12 mouse cellular contexts compared by ENCODE assay signal in the genomic region with DNA sequence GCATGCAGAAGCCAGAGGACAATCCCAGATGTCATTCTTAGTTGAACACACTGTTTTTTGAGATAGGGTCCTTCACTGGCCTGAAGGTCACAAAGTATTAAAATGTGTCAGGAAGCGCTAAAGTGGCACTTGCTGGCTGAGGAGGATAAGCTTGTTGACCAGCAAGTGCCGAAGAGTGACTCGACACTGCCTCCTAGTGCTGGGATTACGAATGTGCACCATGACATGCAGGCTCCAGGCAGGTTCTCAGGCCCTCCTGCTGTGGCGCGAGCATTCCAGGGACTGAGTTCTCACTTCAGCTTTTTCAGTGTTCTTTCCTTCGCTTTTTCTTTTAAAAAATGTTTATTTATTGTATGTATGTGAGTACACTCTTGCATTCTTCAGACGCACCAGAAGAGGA. TPM values are rescaled to one million over a fixed set of nuclear protein-coding genes. Genes with fewer than 3 reads are reported as not detected.
DNase-seq lines count a peak whose midpoint lies in the region; ATAC-seq and TF ChIP-seq lines count a peak whose summit lies in the region.
"Had no signal": no experiment of that assay in that cellular context is flagged by ENCODE, and none has a peak within 500 bp of the region (broad histone marks: within the 10 kb centered on the region; RNA-seq: fewer than 3 reads in every experiment).

No protein-coding gene starts in this region.

- no peak overlapping the region for H3K4me3 ChIP-seq in hindbrain, postnatal 0 days (ENCODE audit: low read length)
- H3K4me3 ChIP-seq in hindbrain, embryonic 14.5 days (replicated peaks; ENCODE audit: low read length), result no peak overlapping the region
- H3K4me3 ChIP-seq in embryonic fibroblast, embryonic 13.5 days (ENCODE audit: insufficient read depth, low read length), result no peak overlapping the region
- H3K4me3 ChIP-seq: hindbrain, embryonic 15.5 days; midbrain, embryonic 15.5 days had no signal

- no peaks in the 10 kb centered on the region for H3K36me3 ChIP-seq in hindbrain, postnatal 0 days (ENCODE audit: insufficient read depth, low read length)
- H3K36me3 ChIP-seq in hindbrain, embryonic 14.5 days (replicated peaks; ENCODE audit: control insufficient read depth, insufficient read depth), result no peaks in the 10 kb centered on the region
- H3K36me3 ChIP-seq: hindbrain, embryonic 15.5 days; midbrain, embryonic 15.5 days had no signal

- no peak for DNase-seq in hindbrain, postnatal 0 days (ENCODE audit: low spot score)
- no peak for DNase-seq in hindbrain, embryonic 14.5 days (ENCODE audit: low spot score)
- peak; percentile 14 for DNase-seq in 416B (ENCODE audit: low read depth)
- DNase-seq in NIH3T3 (ENCODE audit: low read depth), result peak; percentile 18
- no peak for DNase-seq in T-cell, adult 2 months (ENCODE audit: low spot score)
- DNase-seq in gastrocnemius, adult 8-10 months (ENCODE audit: low spot score in 2 of 2), result no peak
- no peak for DNase-seq in thymus, adult 18-20 months
- DNase-seq: right cerebral cortex, adult 18-20 months; thymus, postnatal 14 days had no signal

- 59% methylated on average over 8 of the region's 8 CpGs for WGBS in hindbrain, postnatal 0 days
- WGBS in hindbrain, embryonic 14.5 days, result 53% methylated on average over 8 of the region's 8 CpGs

- H3K9ac ChIP-seq in hindbrain, postnatal 0 days (replicated peaks; ENCODE audit: low read length), result no peak overlapping the region
- no peak overlapping the region for H3K9ac ChIP-seq in hindbrain, embryonic 14.5 days
- H3K9ac ChIP-seq: hindbrain, embryonic 15.5 days; midbrain, embryonic 15.5 days had no signal

- peak; percentile 34 for TF ChIP-seq CTCF in hindbrain, postnatal 0 days (IDR thresholded peaks at IDR 0.05; ENCODE audit: low read depth)
- peak; percentile 36; the same call in 1 of the 2 replicates for TF ChIP-seq CTCF in embryonic fibroblast, embryonic 13.5 days (IDR thresholded peaks at IDR 0.05; ENCODE audit: borderline replicate concordance, insufficient read depth, low read length)

- no peaks in the 10 kb centered on the region for H3K9me3 ChIP-seq in hindbrain, postnatal 0 days (ENCODE audit: low read length)
- no peaks in the 10 kb centered on the region for H3K9me3 ChIP-seq in hindbrain, embryonic 14.5 days (ENCODE audit: control insufficient read depth, low read length)
- H3K9me3 ChIP-seq: hindbrain, embryonic 15.5 days; midbrain, embryonic 15.5 days had no signal

- H3K4me2 ChIP-seq in hindbrain, postnatal 0 days (ENCODE audit: low read depth, low read length), result no peak overlapping the region
- no peak overlapping the region for H3K4me2 ChIP-seq in hindbrain, embryonic 14.5 days (replicated peaks)
- H3K4me2 ChIP-seq: hindbrain, embryonic 15.5 days; midbrain, embryonic 15.5 days had no signal

- no peaks in the 10 kb centered on the region for H3K4me1 ChIP-seq in hindbrain, postnatal 0 days (ENCODE audit: insufficient read depth, low read length)
- no peaks in the 10 kb centered on the region for H3K4me1 ChIP-seq in hindbrain, embryonic 14.5 days (replicated peaks; ENCODE audit: control insufficient read depth, insufficient read depth, low read length)
- no peaks in the 10 kb centered on the region for H3K4me1 ChIP-seq in embryonic fibroblast, embryonic 13.5 days (ENCODE audit: control insufficient read depth, insufficient read depth, low read length)
- H3K4me1 ChIP-seq: hindbrain, embryonic 15.5 days; midbrain, embryonic 15.5 days had no signal

- H3K27ac ChIP-seq in hindbrain, postnatal 0 days, result no peak overlapping the region
- no peak overlapping the region for H3K27ac ChIP-seq in hindbrain, embryonic 14.5 days
- H3K27ac ChIP-seq in embryonic fibroblast, embryonic 13.5 days (ENCODE audit: insufficient read depth, low read length), result no peak overlapping the region
- H3K27ac ChIP-seq: hindbrain, embryonic 15.5 days; midbrain, embryonic 15.5 days had no signal

- ATAC-seq in hindbrain, postnatal 0 days, result no peak
- ATAC-seq in hindbrain, embryonic 14.5 days (ENCODE audit: low FRiP score), result no peak
- ATAC-seq: midbrain, embryonic 15.5 days had no signal

- no peaks in the 10 kb centered on the region for H3K27me3 ChIP-seq in hindbrain, postnatal 0 days (ENCODE audit: insufficient read depth, low read length)
- no peaks in the 10 kb centered on the region for H3K27me3 ChIP-seq in hindbrain, embryonic 14.5 days (ENCODE audit: control insufficient read depth, insufficient read depth, low read length)
- H3K27me3 ChIP-seq: hindbrain, embryonic 15.5 days; midbrain, embryonic 15.5 days had no signal

- TF ChIP-seq POLR2A in embryonic fibroblast, embryonic 13.5 days (IDR thresholded peaks at IDR 0.05; ENCODE audit: low read depth, low read length), result no peak

RNA-seq across cellular contexts. Expression of a gene that starts 34.3 kb away (rescaled TPM):
- 1.0 TPM in 1 of 2 replicates, not detected in the other for total RNA-seq in hindbrain, postnatal 0 days (2014; rRNA removed)
- polyA plus RNA-seq in hindbrain, postnatal 0 days (2015; fragmentation: Nextera tagmentation; extraction: Ambion mirVana), result 2.3 and 3.5 TPM in 2 replicates
- 1.6 and 1.8 TPM in 2 replicates for polyA plus RNA-seq in hindbrain, embryonic 14.5 days (2014; fragmentation: Nextera tagmentation; extraction: Ambion mirVana)
- polyA plus RNA-seq in embryonic fibroblast, embryonic 13.5 days (2011; ENCODE audit: insufficient read length, low read depth, missing spikeins), result not detected in 2 replicates
- total RNA-seq in gastrocnemius, adult 8-10 months (2022), result not detected

Comparison
In these comparisons a context has a peak if more than half of its experiments do, and no peak if none do; other contexts are left out.
1. DNase-seq: peak in 416B (single experiment) and NIH3T3 (single experiment); none in hindbrain, postnatal 0 days (single experiment), hindbrain, embryonic 14.5 days (single experiment), T-cell, adult 2 months (single experiment), gastrocnemius, adult 8-10 months (0 of 2) and thymus, adult 18-20 months (0 of 2).